Mouse (Mus musculus): ENCODE measurements around the gene Gm28374. TPM values are rescaled to one million over a fixed set of nuclear protein-coding genes. Genes with fewer than 3 reads are reported as not detected.

Gene Gm28374
- polyA plus RNA-seq, 1 experiment from 2014 or later, result 1.3 TPM

GRCm38 (mm10) chr19:6116113-6116850, 34.2 kb upstream of the Gm28374 start:
- H3K9me3 ChIP-seq, result no peaks in the 10 kb centered on the region
- H3K4me3 ChIP-seq (replicated peaks), result peak overlapping the region; percentile 94
- H3K36me3 ChIP-seq, result peaks cover 22% of the 10 kb centered on the region
- no peak for ATAC-seq
- peak overlapping the region; percentile 88 for H3K4me2 ChIP-seq (replicated peaks)
- no peaks in the 10 kb centered on the region for H3K27me3 ChIP-seq (replicated peaks)
- H3K27ac ChIP-seq, result no peak overlapping the region
- WGBS, result 92% methylated on average over 15 of the region's 15 CpGs
- H3K9ac ChIP-seq, result peak overlapping the region; percentile 20; the same call in 1 of the 2 replicates
- H3K4me1 ChIP-seq (replicated peaks), result peaks cover 28% of the 10 kb centered on the region

GRCm38 (mm10) chr19:6113116-6113515, 31.1 kb upstream of the Gm28374 start:
- Histone ChIP-seq H3K4me1 (replicated peaks) (peaks cover 15% of the 10 kb centered on the region), H3K4me2 (replicated peaks) (no peak overlapping the region), H3K9ac (no peak overlapping the region), H3K4me3 (replicated peaks) (no peak overlapping the region), H3K9me3 (no peaks in the 10 kb centered on the region), H3K27ac (no peak overlapping the region), H3K36me3 (peaks cover 19% of the 10 kb centered on the region), H3K27me3 (replicated peaks) (no peaks in the 10 kb centered on the region)
- WGBS, result 47% methylated on average over 6 of the region's 6 CpGs
- ATAC-seq, result no peak

- no peaks in the 10 kb centered on the region for H3K27me3 ChIP-seq (replicated peaks)
- ATAC-seq, result peak; percentile 44
- whole genome bisulfite sequencing, result 78% methylated on average over 7 of the region's 7 CpGs
- H3K9me3 ChIP-seq, result no peaks in the 10 kb centered on the region
- peak within 1 kb of the TSS; percentile 42 for H3K4me2 ChIP-seq (replicated peaks)
- peak within 1 kb of the TSS; percentile 28 for H3K4me3 ChIP-seq (replicated peaks)
- peak within 1 kb of the TSS; percentile 29; the same call in 1 of the 2 replicates for H3K27ac ChIP-seq
- peak within 1 kb of the TSS; percentile 14; the same call in 1 of the 2 replicates for H3K9ac ChIP-seq
- H3K4me1 ChIP-seq (replicated peaks), result peaks cover 13% of the 10 kb centered on the region; the same call in 1 of the 2 replicates
- no peaks in the 10 kb centered on the region for H3K36me3 ChIP-seq
Measured at GRCm38 (mm10) chr19:6105586-6105985, 23.5 kb upstream of the Gm28374 start, which contains the start of gene Naaladl1. Naaladl1 (plus strand) TSS chr19:6105782.

- H3K4me1 ChIP-seq (replicated peaks), result peaks cover 13% of the 10 kb centered on the region; the same call in 1 of the 2 replicates
- peak; percentile 84 for ATAC-seq
- no peaks in the 10 kb centered on the region for H3K27me3 ChIP-seq (replicated peaks)
- H3K9me3 ChIP-seq, result no peaks in the 10 kb centered on the region
- WGBS, result 53% methylated on average over 4 of the region's 4 CpGs
- H3K9ac ChIP-seq, result no peak overlapping the region; the same call in 1 of the 2 replicates
- peak overlapping the region; percentile 29 for H3K27ac ChIP-seq
- peak overlapping the region; percentile 2; the same call in 1 of the 2 replicates for H3K4me2 ChIP-seq (replicated peaks)
- no peak overlapping the region for H3K4me3 ChIP-seq (replicated peaks)
- H3K36me3 ChIP-seq, result no peaks in the 10 kb centered on the region
Measured at GRCm38 (mm10) chr19:6104476-6104875, 22.4 kb upstream of the Gm28374 start.

GRCm38 (mm10) chr19:6102169-6102853, 20.3 kb upstream of the Gm28374 start:
- Histone ChIP-seq H3K27me3 (replicated peaks) (no peaks in the 10 kb centered on the region), H3K4me1 (replicated peaks) (peaks cover 13% of the 10 kb centered on the region; the same call in 1 of the 2 replicates), H3K36me3 (no peaks in the 10 kb centered on the region), H3K4me3 (replicated peaks) (no peak overlapping the region), H3K9me3 (no peaks in the 10 kb centered on the region), H3K27ac (no peak overlapping the region), H3K9ac (no peak overlapping the region), H3K4me2 (replicated peaks) (no peak overlapping the region)
- ATAC-seq, result no peak
- 71% methylated on average over 6 of the region's 6 CpGs for WGBS

- H3K9me3 ChIP-seq, result no peaks in the 10 kb centered on the region
- 65% methylated on average over 6 of the region's 6 CpGs for WGBS
- no peak for ATAC-seq
Measured at GRCm38 (mm10) chr19:6101186-6101585, 19.1 kb upstream of the Gm28374 start.

GRCm38 (mm10) chr19:6097847-6098246, 15.8 kb upstream of the Gm28374 start:
- Histone ChIP-seq H3K4me3 (replicated peaks) (no peak overlapping the region), H3K27ac (no peak overlapping the region), H3K4me2 (replicated peaks) (no peak overlapping the region), H3K36me3 (0 out of 2 replicates have a peak, but pooled peaks cover 4% of the 10 kb centered on the region), H3K9me3 (no peaks in the 10 kb centered on the region), H3K4me1 (replicated peaks) (no peaks in the 10 kb centered on the region), H3K9ac (no peak overlapping the region), H3K27me3 (replicated peaks) (no peaks in the 10 kb centered on the region)
- 79% methylated on average over 3 of the region's 3 CpGs for WGBS
- ATAC-seq, result no peak

More at GRCm38 (mm10) chr19:6101186-6101585, 19.1 kb upstream of the Gm28374 start:
- Histone ChIP-seq H3K4me1 (replicated peaks) (peaks cover 13% of the 10 kb centered on the region; the same call in 1 of the 2 replicates), H3K27ac (no peak overlapping the region), H3K9ac (no peak overlapping the region), H3K4me2 (replicated peaks) (no peak overlapping the region), H3K4me3 (replicated peaks) (no peak overlapping the region), H3K36me3 (no peaks in the 10 kb centered on the region), H3K27me3 (replicated peaks) (no peaks in the 10 kb centered on the region)

- 87% methylated on average over 7 of the region's 7 CpGs for WGBS
- no peak within 1 kb of the TSS for H3K4me2 ChIP-seq (replicated peaks)
- no peak within 1 kb of the TSS for H3K4me3 ChIP-seq (replicated peaks)
- peaks cover 28% of the 10 kb centered on the region for H3K36me3 ChIP-seq
- H3K4me1 ChIP-seq (replicated peaks), result no peaks in the 10 kb centered on the region
- no peak for ATAC-seq
- no peaks in the 10 kb centered on the region for H3K9me3 ChIP-seq
- no peak within 1 kb of the TSS for H3K27ac ChIP-seq
- H3K9ac ChIP-seq, result no peak within 1 kb of the TSS
- H3K27me3 ChIP-seq (replicated peaks), result no peaks in the 10 kb centered on the region
Measured at GRCm38 (mm10) chr19:6094119-6094518, 12.1 kb upstream of the Gm28374 start, which contains the start of gene AC131692.1. AC131692.1 (plus strand) TSS chr19:6094419.

GRCm38 (mm10) chr19:6088841-6089240, 6.8 kb upstream of the Gm28374 start:
- no peak for ATAC-seq
- Histone ChIP-seq H3K27me3 (replicated peaks) (no peaks in the 10 kb centered on the region), H3K4me2 (replicated peaks) (no peak overlapping the region), H3K4me1 (replicated peaks) (peaks cover 8% of the 10 kb centered on the region), H3K27ac (no peak overlapping the region), H3K9me3 (no peaks in the 10 kb centered on the region), H3K4me3 (replicated peaks) (no peak overlapping the region), H3K9ac (no peak overlapping the region), H3K36me3 (peaks cover 29% of the 10 kb centered on the region)
- 92% methylated on average over 13 of the region's 13 CpGs for whole genome bisulfite sequencing

GRCm38 (mm10) chr19:6085417-6085879, 3.4 kb upstream of the Gm28374 start:
- Histone ChIP-seq H3K36me3 (peaks cover 29% of the 10 kb centered on the region), H3K4me3 (replicated peaks) (peak overlapping the region; percentile 65), H3K9ac (peak overlapping the region; percentile 60), H3K27ac (peak overlapping the region; percentile 54), H3K27me3 (replicated peaks) (no peaks in the 10 kb centered on the region), H3K4me2 (replicated peaks) (peak overlapping the region; percentile 75), H3K4me1 (replicated peaks) (peaks cover 10% of the 10 kb centered on the region), H3K9me3 (no peaks in the 10 kb centered on the region)
- ATAC-seq, result peak; percentile 83
- under 1% methylated on average over 17 of the region's 17 CpGs for WGBS

GRCm38 (mm10) chr19:6084478-6085248, 2.6 kb upstream of the Gm28374 start, which contains the start of the genes Zfpl1 and Cdca5:
Zfpl1 (minus strand) TSS chr19:6084956.
Cdca5 (plus strand) TSS chr19:6084983.
- Histone ChIP-seq H3K27me3 (replicated peaks) (no peaks in the 10 kb centered on the region), H3K36me3 (peaks cover 26% of the 10 kb centered on the region), H3K9ac (peak within 1 kb of the TSS; percentile 62), H3K4me3 (replicated peaks) (peak within 1 kb of the TSS; percentile 65), H3K4me2 (replicated peaks) (peak within 1 kb of the TSS; percentile 75), H3K9me3 (no peaks in the 10 kb centered on the region), H3K4me1 (replicated peaks) (peaks cover 10% of the 10 kb centered on the region), H3K27ac (peak within 1 kb of the TSS; percentile 54)
- under 1% methylated on average over 58 of the region's 58 CpGs for WGBS
- peak; percentile 94 for ATAC-seq
